16 mouse cellular contexts compared by ENCODE assay signal in genomic region chr1:134280174-134280573, GRCm38 (mm10). TPM values are rescaled to one million over a fixed set of nuclear protein-coding genes. Genes with fewer than 3 reads are reported as not detected.
DNase-seq lines count a peak whose midpoint lies in the region; ATAC-seq and TF ChIP-seq lines count a peak whose summit lies in the region.
"Had no signal": no experiment of that assay in that cellular context is flagged by ENCODE, and none has a peak within 500 bp of the region (broad histone marks: within the 10 kb centered on the region; RNA-seq: fewer than 3 reads in every experiment).

No protein-coding gene starts in this region.

- 75% methylated on average over 5 of the region's 5 CpGs for WGBS in hindbrain, postnatal 0 days
- 75% methylated on average over 5 of the region's 5 CpGs for WGBS in hindbrain, embryonic 16.5 days
- WGBS in midbrain, embryonic 15.5 days: 68% methylated on average over 5 of the region's 5 CpGs

- no peaks in the 10 kb centered on the region for H3K27me3 ChIP-seq in hindbrain, postnatal 0 days (ENCODE audit: insufficient read depth, low read length)
- no peaks in the 10 kb centered on the region for H3K27me3 ChIP-seq in hindbrain, embryonic 16.5 days (replicated peaks; ENCODE audit: control insufficient read depth, insufficient read depth, low read length)
- H3K27me3 ChIP-seq in midbrain, embryonic 15.5 days (replicated peaks): no peaks in the 10 kb centered on the region
- H3K27me3 ChIP-seq: embryonic facial prominence, embryonic 12.5 days; forebrain, embryonic 12.5 days had no signal

- H3K9ac ChIP-seq in hindbrain, postnatal 0 days (replicated peaks; ENCODE audit: low read length): no peak overlapping the region
- H3K9ac ChIP-seq in hindbrain, embryonic 16.5 days (ENCODE audit: low read depth, low read length): no peak overlapping the region
- H3K9ac ChIP-seq in midbrain, embryonic 15.5 days: no peak overlapping the region
- H3K9ac ChIP-seq: embryonic facial prominence, embryonic 12.5 days; forebrain, embryonic 12.5 days had no signal

- no peak for ATAC-seq in hindbrain, postnatal 0 days
- ATAC-seq in hindbrain, embryonic 16.5 days: no peak
- ATAC-seq in midbrain, embryonic 15.5 days (replicated peaks): no peak
- ATAC-seq: forebrain, embryonic 14.5 days; forebrain, embryonic 16.5 days had no signal

- H3K27ac ChIP-seq in hindbrain, postnatal 0 days: no peak overlapping the region
- no peak overlapping the region for H3K27ac ChIP-seq in hindbrain, embryonic 16.5 days (ENCODE audit: low read depth, low read length)
- no peak overlapping the region for H3K27ac ChIP-seq in midbrain, embryonic 15.5 days
- H3K27ac ChIP-seq: embryonic facial prominence, embryonic 10.5 days; embryonic facial prominence, embryonic 12.5 days; forebrain, embryonic 12.5 days had no signal

- no peaks in the 10 kb centered on the region for H3K4me1 ChIP-seq in hindbrain, postnatal 0 days (ENCODE audit: insufficient read depth, low read length)
- H3K4me1 ChIP-seq in hindbrain, embryonic 16.5 days (ENCODE audit: control insufficient read depth, insufficient read depth, low read depth, low read length): no peaks in the 10 kb centered on the region
- H3K4me1 ChIP-seq in midbrain, embryonic 15.5 days: no peaks in the 10 kb centered on the region
- H3K4me1 ChIP-seq: forebrain, embryonic 12.5 days had no signal

- no peak overlapping the region for H3K4me3 ChIP-seq in hindbrain, postnatal 0 days (ENCODE audit: low read length)
- no peak overlapping the region for H3K4me3 ChIP-seq in hindbrain, embryonic 16.5 days (ENCODE audit: low read length)
- no peak overlapping the region for H3K4me3 ChIP-seq in midbrain, embryonic 15.5 days
- H3K4me3 ChIP-seq: embryonic facial prominence, embryonic 10.5 days; embryonic facial prominence, embryonic 12.5 days; forebrain, embryonic 12.5 days had no signal

- no peak overlapping the region for H3K4me2 ChIP-seq in hindbrain, postnatal 0 days (ENCODE audit: low read depth, low read length)
- no peak overlapping the region for H3K4me2 ChIP-seq in hindbrain, embryonic 16.5 days (ENCODE audit: low read length)
- H3K4me2 ChIP-seq in midbrain, embryonic 15.5 days: no peak overlapping the region
- H3K4me2 ChIP-seq: embryonic facial prominence, embryonic 12.5 days; forebrain, embryonic 12.5 days had no signal

- peak; percentile 67 to 68 for DNase-seq in cerebellum, postnatal 10 days
- no peak for DNase-seq in cerebellum, postnatal 36 days
- DNase-seq in hindbrain, postnatal 0 days (ENCODE audit: low spot score): peak; percentile 23
- DNase-seq: adrenal gland, adult 2 months; adrenal gland, postnatal 10 days; adrenal gland, postnatal 25 days; cerebellum, adult 18-20 months; cerebellum, adult 9-10 months had no signal

- TF ChIP-seq CTCF in hindbrain, postnatal 0 days (IDR thresholded peaks at IDR 0.05; ENCODE audit: low read depth): no peak

- no peaks in the 10 kb centered on the region for H3K36me3 ChIP-seq in hindbrain, postnatal 0 days (ENCODE audit: insufficient read depth, low read length)
- H3K36me3 ChIP-seq in hindbrain, embryonic 16.5 days (ENCODE audit: control insufficient read depth, insufficient read depth, low read length): no peaks in the 10 kb centered on the region
- no peaks in the 10 kb centered on the region for H3K36me3 ChIP-seq in midbrain, embryonic 15.5 days (replicated peaks)
- H3K36me3 ChIP-seq: embryonic facial prominence, embryonic 10.5 days; embryonic facial prominence, embryonic 12.5 days; forebrain, embryonic 12.5 days had no signal

- H3K9me3 ChIP-seq in hindbrain, postnatal 0 days (ENCODE audit: low read length): no peaks in the 10 kb centered on the region
- no peaks in the 10 kb centered on the region; the same call in 1 of the 2 replicates for H3K9me3 ChIP-seq in hindbrain, embryonic 16.5 days (ENCODE audit: control insufficient read depth, low read length)
- no peaks in the 10 kb centered on the region for H3K9me3 ChIP-seq in midbrain, embryonic 15.5 days
- H3K9me3 ChIP-seq: embryonic facial prominence, embryonic 10.5 days; embryonic facial prominence, embryonic 12.5 days; forebrain, embryonic 12.5 days had no signal

RNA-seq across cellular contexts. Expression of gene Myog, which starts 9.6 kb away (rescaled TPM):
- 0.16 TPM in 1 of 2 replicates, not detected in the other for total RNA-seq in hindbrain, postnatal 0 days (2014; rRNA removed)
- not detected in 2 replicates for polyA plus RNA-seq in hindbrain, postnatal 0 days (2015; fragmentation: Nextera tagmentation; extraction: Ambion mirVana)
- 6.4 TPM in 1 of 2 replicates, not detected in the other for polyA plus RNA-seq in hindbrain, embryonic 16.5 days (2015; fragmentation: Nextera tagmentation; extraction: Ambion mirVana)
- polyA plus RNA-seq in midbrain, embryonic 15.5 days (2015; fragmentation: Nextera tagmentation; extraction: Ambion mirVana): 0.10 TPM in 1 of 2 replicates, not detected in the other
- total RNA-seq: adrenal gland, adult 2 months; adrenal gland, postnatal 25 days; MEL had no signal
- polyA plus RNA-seq: adrenal gland, adult 2 months; forebrain, embryonic 14.5 days; forebrain, embryonic 16.5 days had no signal

RNA-seq across cellular contexts. Expression of gene Adora1, which starts 44.9 kb away (rescaled TPM):
- 51.1 and 54.2 TPM in 2 replicates for total RNA-seq in hindbrain, postnatal 0 days (2014; rRNA removed)
- polyA plus RNA-seq in hindbrain, postnatal 0 days (2015; fragmentation: Nextera tagmentation; extraction: Ambion mirVana): 32.6 and 33.4 TPM in 2 replicates
- polyA plus RNA-seq in hindbrain, embryonic 16.5 days (2015; fragmentation: Nextera tagmentation; extraction: Ambion mirVana): 29.8 and 35.9 TPM in 2 replicates
- polyA plus RNA-seq in midbrain, embryonic 15.5 days (2015; fragmentation: Nextera tagmentation; extraction: Ambion mirVana): 16.2 and 19.2 TPM in 2 replicates
- total RNA-seq: MEL had no signal

RNA-seq across cellular contexts. Expression of gene Ppfia4, which starts 52.6 kb away (rescaled TPM):
- total RNA-seq in hindbrain, postnatal 0 days (2014; rRNA removed): 42.7 and 46.5 TPM in 2 replicates
- 30.6 and 31.6 TPM in 2 replicates for polyA plus RNA-seq in hindbrain, postnatal 0 days (2015; fragmentation: Nextera tagmentation; extraction: Ambion mirVana)
- polyA plus RNA-seq in hindbrain, embryonic 16.5 days (2015; fragmentation: Nextera tagmentation; extraction: Ambion mirVana): 32.0 and 34.0 TPM in 2 replicates
- 18.9 and 20.4 TPM in 2 replicates for polyA plus RNA-seq in midbrain, embryonic 15.5 days (2015; fragmentation: Nextera tagmentation; extraction: Ambion mirVana)
- total RNA-seq: MEL had no signal

Comparison
In these comparisons a context has a peak if more than half of its experiments do, and no peak if none do; other contexts are left out.
1. DNase-seq: peak in cerebellum, postnatal 10 days (2 of 2) and hindbrain, postnatal 0 days (single experiment); none in cerebellum, postnatal 36 days (0 of 2).